Mouse (Mus musculus) testis, adult 2 months (tissue): Measurements from ENCODE around the gene Fcgr4.

Source experiments
- CTCF ChIP-seq: fragments of 200-500 bp; IDR thresholded peaks from 2 replicates; pipeline ENCODE4 v1.5.1; 2012; ENCODE audit warnings: low read depth, mild to moderate bottlenecking, inconsistent platforms, low read length, moderate library complexity; ENCODE audit not compliant: control insufficient read depth, insufficient read depth, insufficient replicate concordance
- POLR2A ChIP-seq: fragments of 200-500 bp; IDR thresholded peaks from 2 replicates; pipeline ENCODE4 v1.6.1; 2012; ENCODE audit warnings: low read depth, mild to moderate bottlenecking, inconsistent platforms, low read length, moderate library complexity; ENCODE audit not compliant: control insufficient read depth

GRCm38 (mm10) chr1:171032691-171033090 lies 14.0 kb downstream of the Fcgr4 start:
- no peak for TF ChIP-seq CTCF
- TF ChIP-seq POLR2A, result no peak
